27 mouse cellular contexts compared by ENCODE assay signal in the genomic region with DNA sequence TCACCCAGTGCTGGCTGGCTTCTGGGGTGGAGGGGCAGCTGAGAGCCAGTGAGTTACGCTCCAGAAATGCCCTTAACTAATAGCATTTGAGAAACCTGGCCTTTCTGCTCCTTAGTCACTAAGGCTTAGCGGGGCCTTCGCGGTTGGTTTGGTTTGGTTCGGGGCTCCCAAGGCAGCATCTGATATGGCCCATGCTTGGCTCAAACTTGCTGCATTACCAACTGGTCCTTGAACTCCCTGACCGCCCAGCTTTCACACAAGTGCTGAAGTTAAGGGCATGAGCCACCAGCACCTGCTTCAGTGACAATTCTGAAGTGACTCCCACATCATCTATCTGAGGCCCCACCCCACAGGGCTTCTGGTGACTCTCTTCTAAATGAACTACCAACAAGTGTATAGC. TPM values are rescaled to one million over a fixed set of nuclear protein-coding genes. Genes with fewer than 3 reads are reported as not detected.
DNase-seq lines count a peak whose midpoint lies in the region; ATAC-seq and TF ChIP-seq lines count a peak whose summit lies in the region.
"Had no signal": no experiment of that assay in that cellular context is flagged by ENCODE, and none has a peak within 500 bp of the region (broad histone marks: within the 10 kb centered on the region; RNA-seq: fewer than 3 reads in every experiment).

No protein-coding gene starts in this region.

- H3K9me3 ChIP-seq in kidney, embryonic 15.5 days (replicated peaks), result no peaks in the 10 kb centered on the region
- H3K9me3 ChIP-seq in midbrain, embryonic 11.5 days (ENCODE audit: control insufficient read depth, low read length), result no peaks in the 10 kb centered on the region
- no peaks in the 10 kb centered on the region for H3K9me3 ChIP-seq in midbrain, embryonic 13.5 days
- no peaks in the 10 kb centered on the region for H3K9me3 ChIP-seq in ES-E14 (ENCODE audit: control insufficient read depth, insufficient read depth, low read depth, low read length)
- H3K9me3 ChIP-seq: embryonic facial prominence, embryonic 10.5 days; embryonic facial prominence, embryonic 13.5 days; forebrain, embryonic 12.5 days; forebrain, embryonic 15.5 days; G1E; heart, embryonic 10.5 days; hindbrain, embryonic 12.5 days; hindbrain, embryonic 15.5 days; intestine, embryonic 15.5 days had no signal

- WGBS in kidney, embryonic 15.5 days, result 63% methylated on average over 6 of the region's 6 CpGs
- WGBS in midbrain, embryonic 11.5 days, result 86% methylated on average over 6 of the region's 6 CpGs
- WGBS in midbrain, embryonic 13.5 days, result 92% methylated on average over 6 of the region's 6 CpGs

- H3K27me3 ChIP-seq in kidney, embryonic 15.5 days, result no peaks in the 10 kb centered on the region
- H3K27me3 ChIP-seq in midbrain, embryonic 11.5 days (ENCODE audit: control insufficient read depth, insufficient read depth, low read length), result no peaks in the 10 kb centered on the region
- H3K27me3 ChIP-seq in midbrain, embryonic 13.5 days, result no peaks in the 10 kb centered on the region
- H3K27me3 ChIP-seq: embryonic facial prominence, embryonic 13.5 days; forebrain, embryonic 12.5 days; forebrain, embryonic 15.5 days; hindbrain, embryonic 12.5 days; hindbrain, embryonic 15.5 days; intestine, embryonic 15.5 days; Patski had no signal

- H3K9ac ChIP-seq in kidney, embryonic 15.5 days, result no peak overlapping the region
- H3K9ac ChIP-seq in midbrain, embryonic 11.5 days (ENCODE audit: low read length), result no peak overlapping the region
- no peak overlapping the region for H3K9ac ChIP-seq in midbrain, embryonic 13.5 days (replicated peaks)
- H3K9ac ChIP-seq in ES-E14 (ENCODE audit: insufficient read depth, low read depth, low read length, poor library complexity, severe bottlenecking), result peak overlapping the region; percentile 37; the same call in 1 of the 2 replicates
- H3K9ac ChIP-seq: embryonic facial prominence, embryonic 13.5 days; forebrain, embryonic 12.5 days; forebrain, embryonic 15.5 days; hindbrain, embryonic 12.5 days; hindbrain, embryonic 15.5 days; intestine, embryonic 15.5 days had no signal

- H3K36me3 ChIP-seq in kidney, embryonic 15.5 days, result peaks cover 43% of the 10 kb centered on the region
- peaks cover 8% of the 10 kb centered on the region; the same call in 1 of the 2 replicates for H3K36me3 ChIP-seq in midbrain, embryonic 11.5 days (ENCODE audit: control insufficient read depth, insufficient read depth, low read length)
- peaks cover 33% of the 10 kb centered on the region for H3K36me3 ChIP-seq in midbrain, embryonic 13.5 days
- H3K36me3 ChIP-seq in ES-E14 (ENCODE audit: control insufficient read depth, insufficient read depth, low read length, poor library complexity, severe bottlenecking), result peaks cover 19% of the 10 kb centered on the region; the same call in 1 of the 2 replicates

- H3K4me1 ChIP-seq in kidney, embryonic 15.5 days, result peaks cover 38% of the 10 kb centered on the region
- peaks cover 9% of the 10 kb centered on the region; the same call in 1 of the 2 replicates for H3K4me1 ChIP-seq in midbrain, embryonic 11.5 days (ENCODE audit: control insufficient read depth, insufficient read depth, low read length)
- peaks cover 13% of the 10 kb centered on the region for H3K4me1 ChIP-seq in midbrain, embryonic 13.5 days (replicated peaks)
- peaks cover 38 to 56% of the 10 kb centered on the region in 2 experiments for H3K4me1 ChIP-seq in ES-E14 (ENCODE audit: control insufficient read depth in 2 of 2, insufficient read depth in 2 of 2, low read length in 2 of 2, poor library complexity in 1 of 2)

- H3K27ac ChIP-seq in kidney, embryonic 15.5 days, result 0 out of 2 replicates have a peak overlapping the region, but pooled peaks have one; percentile 25
- no peak overlapping the region for H3K27ac ChIP-seq in midbrain, embryonic 11.5 days (ENCODE audit: low read depth, low read length)
- no peak overlapping the region for H3K27ac ChIP-seq in midbrain, embryonic 13.5 days
- peak overlapping the region; percentile 4 for H3K27ac ChIP-seq in ES-E14 (ENCODE audit: insufficient read depth, low read depth, low read length, poor library complexity, severe bottlenecking)
- H3K27ac ChIP-seq: embryonic facial prominence, embryonic 10.5 days; embryonic facial prominence, embryonic 13.5 days; forebrain, embryonic 12.5 days; forebrain, embryonic 15.5 days; heart, adult 2 months; heart, embryonic 10.5 days; hindbrain, embryonic 12.5 days; hindbrain, embryonic 15.5 days; intestine, embryonic 15.5 days had no signal

- intact Hi-C loops in left cerebral cortex, postnatal 10 days (cut with DNase I), result no loop called here

- 0 out of 2 replicates have a peak, but pooled peaks have one; percentile 22 for ATAC-seq in kidney, embryonic 15.5 days (replicated peaks; ENCODE audit: low FRiP score)
- no peak for ATAC-seq in midbrain, embryonic 11.5 days (ENCODE audit: low FRiP score)
- no peak for ATAC-seq in midbrain, embryonic 13.5 days
- ATAC-seq: CD4-positive, CD25-positive, alpha-beta regulatory T cell, adult 4 months; forebrain, embryonic 15.5 days; intestine, embryonic 15.5 days; Patski had no signal

- no peak overlapping the region for H3K4me2 ChIP-seq in kidney, embryonic 15.5 days
- no peak overlapping the region for H3K4me2 ChIP-seq in midbrain, embryonic 11.5 days
- H3K4me2 ChIP-seq in midbrain, embryonic 13.5 days (replicated peaks), result no peak overlapping the region
- H3K4me2 ChIP-seq: embryonic facial prominence, embryonic 13.5 days; forebrain, embryonic 12.5 days; forebrain, embryonic 15.5 days; hindbrain, embryonic 12.5 days; hindbrain, embryonic 15.5 days; intestine, embryonic 15.5 days had no signal

- in situ Hi-C loops in ES-E14 (cut with MboI; ENCODE audit: low sequenced_read_pairs in 2 of 2, unreplicated experiment in 2 of 2), result no loop called here

- DNase-seq in adrenal gland, postnatal 36 days, result peak; percentile 19 to 20
- DNase-seq in adrenal gland, adult (ENCODE audit: inconsistent age in 2 of 2, low spot score in 1 of 2), result no peak
- DNase-seq in kidney, adult 18-20 months, result no peak
- DNase-seq in midbrain, embryonic 11.5 days (ENCODE audit: low spot score, missing footprints), result peak; percentile 28
- DNase-seq in ES-E14 (ENCODE audit: low read depth, low spot score), result no peak
- DNase-seq in left cerebral cortex, postnatal 10 days (ENCODE audit: extremely low spot score in 1 of 2, low spot score in 2 of 2), result no peak
- DNase-seq: adrenal gland, adult 8-10 months; cerebellum, adult 2 months; cerebellum, postnatal 10 days; cerebellum, postnatal 36 days; embryo, embryonic 11 days; gastrocnemius, postnatal 25 days had no signal

- H3K4me3 ChIP-seq in kidney, embryonic 15.5 days (replicated peaks), result no peak overlapping the region
- no peak overlapping the region for H3K4me3 ChIP-seq in midbrain, embryonic 11.5 days (ENCODE audit: low read depth, low read length)
- no peak overlapping the region for H3K4me3 ChIP-seq in midbrain, embryonic 13.5 days (replicated peaks)
- H3K4me3 ChIP-seq in ES-E14 (ENCODE audit: insufficient read depth in 1 of 2, low read depth in 1 of 2, low read length in 2 of 2, poor library complexity in 1 of 2, severe bottlenecking in 1 of 2), result no peak overlapping the region
- H3K4me3 ChIP-seq: embryonic facial prominence, embryonic 10.5 days; embryonic facial prominence, embryonic 13.5 days; erythroblast, embryonic 14.5 days; forebrain, embryonic 12.5 days; forebrain, embryonic 15.5 days; heart, adult 2 months; heart, embryonic 10.5 days; hindbrain, embryonic 12.5 days; hindbrain, embryonic 15.5 days; intestine, embryonic 15.5 days had no signal

TF ChIP-seq in ES-E14, 5 proteins besides CTCF, POLR2A, EP300 and RAD21:
- TF ChIP-seq ZC3H11A (IDR thresholded peaks at IDR 0.05; ENCODE audit: borderline replicate concordance, low read depth, low read length) (no peak), MAFK (IDR thresholded peaks at IDR 0.05; ENCODE audit: insufficient read depth, low read depth, low read length) (no peak), HCFC1 (IDR thresholded peaks at IDR 0.05; ENCODE audit: borderline replicate concordance, insufficient read depth, low read length) (no peak), CHD2 (IDR thresholded peaks at IDR 0.05; ENCODE audit: low read depth, low read length) (no peak), ZNF384 (IDR thresholded peaks at IDR 0.05; ENCODE audit: low read depth, low read length) (no peak)

RNA-seq across cellular contexts. Expression of a gene that starts 19.9 kb away (rescaled TPM):
- under 1 TPM; 0.36 to 0.46 TPM for total RNA-seq in adrenal gland, postnatal 36 days (2021)
- polyA plus RNA-seq in kidney, embryonic 15.5 days (2015; fragmentation: Nextera tagmentation; extraction: Ambion mirVana), result 0.91 and 1.3 TPM in 2 replicates
- polyA plus RNA-seq in midbrain, embryonic 11.5 days (2014; fragmentation: Nextera tagmentation; extraction: Ambion mirVana), result 1.1 and 1.5 TPM in 2 replicates
- 1.6 and 2.2 TPM in 2 replicates for polyA plus RNA-seq in midbrain, embryonic 13.5 days (2015; fragmentation: Nextera tagmentation; extraction: Ambion mirVana)
- total RNA-seq in ES-E14 (2012; rRNA removed), result 19.5 and 28.0 TPM in 2 replicates
- 1 to 10 TPM; 1.4 to 4.6 TPM for total RNA-seq in left cerebral cortex, postnatal 10 days (2021)
- polyA plus RNA-seq: Patski had no signal

RNA-seq across cellular contexts. Expression of a gene that starts 22.4 kb away (rescaled TPM):
- total RNA-seq in adrenal gland, postnatal 36 days (2021), result 100 to 1,000 TPM; 134 to 137 TPM
- 221 and 230 TPM in 2 replicates for polyA plus RNA-seq in kidney, embryonic 15.5 days (2015; fragmentation: Nextera tagmentation; extraction: Ambion mirVana)
- 277 and 302 TPM in 2 replicates for polyA plus RNA-seq in midbrain, embryonic 11.5 days (2014; fragmentation: Nextera tagmentation; extraction: Ambion mirVana)
- 156 and 162 TPM in 2 replicates for polyA plus RNA-seq in midbrain, embryonic 13.5 days (2015; fragmentation: Nextera tagmentation; extraction: Ambion mirVana)
- 283 and 284 TPM in 2 replicates for total RNA-seq in ES-E14 (2012; rRNA removed)
- 100 to 1,000 TPM; 125 to 130 TPM for total RNA-seq in left cerebral cortex, postnatal 10 days (2021)

RNA-seq across cellular contexts. Expression of a gene that starts 28.0 kb away (rescaled TPM):
- 10 to 100 TPM; 35.6 to 45.4 TPM for total RNA-seq in adrenal gland, postnatal 36 days (2021)
- 54.3 and 57.8 TPM in 2 replicates for polyA plus RNA-seq in kidney, embryonic 15.5 days (2015; fragmentation: Nextera tagmentation; extraction: Ambion mirVana)
- polyA plus RNA-seq in midbrain, embryonic 11.5 days (2014; fragmentation: Nextera tagmentation; extraction: Ambion mirVana), result 57.5 and 59.7 TPM in 2 replicates
- polyA plus RNA-seq in midbrain, embryonic 13.5 days (2015; fragmentation: Nextera tagmentation; extraction: Ambion mirVana), result 137 and 160 TPM in 2 replicates
- total RNA-seq in ES-E14 (2012; rRNA removed), result 28.2 and 34.8 TPM in 2 replicates
- total RNA-seq in left cerebral cortex, postnatal 10 days (2021), result 10 to 100 TPM; 88.7 to 93.1 TPM

Comparison
In these comparisons a context has a peak if more than half of its experiments do, and no peak if none do; other contexts are left out.
1. DNase-seq: peak in adrenal gland, postnatal 36 days (2 of 2) and midbrain, embryonic 11.5 days (single experiment); none in adrenal gland, adult (0 of 2), kidney, adult 18-20 months (single experiment), ES-E14 (single experiment) and left cerebral cortex, postnatal 10 days (0 of 2).
2. H3K27ac ChIP-seq: peak in kidney, embryonic 15.5 days (single experiment) and ES-E14 (single experiment); none in midbrain, embryonic 11.5 days (single experiment) and midbrain, embryonic 13.5 days (single experiment).